Mouse (Mus musculus) 3T3-L1 (cell line): ENCODE measurements around the gene Frmd4a.

Experiments used
- DNase-seq: peaks from one replicate; pipeline ENCODE4 v3.0.0-alpha.2; 2015; ENCODE audit warnings: low read depth, low spot score

Gene Frmd4a

DNA sequence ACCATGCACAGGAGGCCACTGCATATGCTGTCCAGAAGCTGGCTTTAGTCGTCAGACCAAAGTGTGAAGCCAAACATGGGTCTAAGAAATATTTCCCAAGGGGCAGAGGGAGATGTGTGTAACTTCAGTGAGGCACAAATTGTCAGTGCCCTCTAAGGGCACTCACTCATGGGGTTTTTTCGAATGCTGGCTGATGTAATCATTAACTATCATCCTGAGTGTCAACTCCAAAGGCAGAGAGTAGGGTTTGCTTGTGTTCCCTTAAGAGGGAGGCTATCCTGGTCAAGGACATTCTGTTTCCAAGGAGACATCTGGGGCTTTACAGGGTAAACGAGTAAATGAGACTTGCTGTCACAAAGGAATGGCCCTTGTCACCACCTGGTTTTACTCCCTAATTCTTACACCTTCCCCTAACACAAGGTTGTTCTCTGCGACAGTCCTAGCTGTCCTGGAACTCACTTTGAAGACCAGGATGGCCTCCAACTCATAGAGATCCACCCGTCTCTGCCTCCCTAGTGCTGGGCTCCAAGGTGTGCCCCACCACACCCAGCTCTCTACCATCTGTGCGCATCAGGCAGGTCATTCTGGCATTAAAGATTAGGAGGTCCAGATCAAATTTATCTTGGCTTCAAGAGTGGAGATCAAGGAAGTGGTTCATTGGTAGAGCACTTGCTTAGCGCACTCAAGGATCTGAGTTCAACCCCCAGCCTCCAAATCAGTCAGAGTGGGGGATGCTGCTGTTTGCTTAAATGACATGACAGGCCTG is 555.2 kb downstream of the Frmd4a start:
- DNase-seq = no peak

DNA sequence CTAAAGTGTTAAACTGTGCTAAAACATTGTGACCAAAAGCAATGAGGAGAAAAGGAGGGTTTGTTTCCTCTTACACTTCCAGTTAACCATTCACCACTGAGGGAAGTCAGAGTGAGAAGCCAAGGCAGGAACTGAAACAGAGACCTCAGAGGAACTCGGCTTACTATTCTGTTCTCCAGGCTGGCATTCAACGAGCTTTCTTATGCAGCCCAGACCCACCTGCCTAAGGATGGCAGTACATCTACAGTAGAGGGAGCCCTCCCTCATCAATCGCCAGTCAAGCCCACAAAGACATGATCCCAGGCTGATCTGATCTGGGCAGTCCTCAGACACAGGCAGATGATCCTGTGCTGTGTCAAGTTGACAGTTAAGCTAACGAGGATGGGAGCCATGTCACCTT is 555.9 kb downstream of the Frmd4a start:
- DNase-seq = no peak

DNA sequence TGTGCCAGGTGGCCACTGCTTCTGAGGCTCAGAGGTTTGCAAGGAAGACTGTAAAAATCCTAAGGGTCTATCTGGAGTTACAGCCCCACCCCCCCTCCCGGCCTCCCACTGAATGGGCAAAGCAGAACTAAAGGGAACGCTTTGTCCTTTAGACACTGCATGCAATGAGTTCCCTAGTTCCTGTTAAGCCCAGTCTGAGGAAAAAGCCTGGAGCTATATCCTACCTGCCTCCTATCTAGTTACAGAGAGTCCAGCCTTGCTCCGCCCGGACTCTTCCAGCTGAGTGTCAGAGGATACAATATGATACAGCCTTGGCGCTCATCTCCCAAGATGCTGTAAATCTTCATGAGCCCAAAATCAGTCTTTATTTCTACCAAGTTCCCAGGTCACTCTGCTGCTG is 556.7 kb downstream of the Frmd4a start:
- DNase-seq = no peak

DNA sequence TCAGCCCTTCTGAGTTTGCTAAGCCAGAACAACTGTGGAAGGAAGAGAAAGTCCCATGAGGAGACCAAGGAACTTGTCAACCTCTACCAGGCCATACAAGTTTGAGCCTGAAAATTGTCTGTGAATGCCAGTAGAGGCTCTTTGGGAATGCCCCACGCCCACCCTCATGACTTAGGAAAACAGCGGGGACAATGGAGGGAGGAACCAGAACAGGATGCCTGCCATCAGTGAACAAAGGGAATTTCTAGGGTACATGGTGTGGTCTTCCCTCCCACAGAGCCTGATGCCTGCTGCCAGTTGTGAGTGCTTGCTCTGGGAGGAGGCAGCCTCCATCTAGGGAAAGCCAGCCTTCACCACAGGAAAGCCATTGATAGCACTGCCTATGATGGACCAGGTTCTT is 557.6 kb downstream of the Frmd4a start:
- DNase-seq = no peak

DNA sequence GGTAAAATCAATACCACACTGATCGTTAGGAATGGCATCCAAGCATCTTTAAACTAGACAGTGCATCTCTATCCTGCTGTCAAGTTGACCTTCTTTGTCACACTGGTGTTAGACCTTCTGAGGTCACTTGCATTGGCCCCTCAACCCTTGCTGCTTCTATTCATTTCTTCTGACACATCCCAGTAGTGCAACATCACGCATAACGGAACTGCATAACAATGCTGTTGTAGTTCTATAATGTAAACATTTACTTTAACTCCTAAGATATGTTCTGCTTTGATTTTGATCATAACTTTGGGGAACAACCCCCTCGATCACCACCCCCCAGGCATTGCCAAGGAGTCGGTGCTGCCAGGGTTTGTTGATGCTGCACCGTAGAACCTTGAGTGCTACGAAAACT is 558.5 kb downstream of the Frmd4a start:
- DNase-seq = no peak

DNA sequence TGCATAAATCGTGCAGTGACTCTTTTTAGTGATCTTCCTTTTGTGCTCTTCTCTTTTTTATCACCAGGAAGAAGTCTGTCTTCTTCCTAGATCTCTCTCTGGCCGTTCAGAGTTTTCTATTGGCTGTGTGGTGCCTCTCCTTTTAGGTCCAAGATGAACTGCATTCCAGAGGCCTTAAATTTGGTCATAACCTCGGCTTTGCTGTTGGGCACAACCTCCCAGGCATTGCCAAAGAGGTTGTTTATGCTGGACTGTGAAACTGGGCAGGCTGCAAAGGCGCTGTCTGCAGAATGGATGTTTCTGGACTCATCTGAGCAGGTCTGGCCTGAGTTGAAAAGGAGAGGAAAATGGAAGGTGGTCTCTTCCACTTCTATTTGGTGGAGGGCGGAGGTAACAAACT is 560.8 kb downstream of the Frmd4a start:
- DNase-seq = no peak

DNA sequence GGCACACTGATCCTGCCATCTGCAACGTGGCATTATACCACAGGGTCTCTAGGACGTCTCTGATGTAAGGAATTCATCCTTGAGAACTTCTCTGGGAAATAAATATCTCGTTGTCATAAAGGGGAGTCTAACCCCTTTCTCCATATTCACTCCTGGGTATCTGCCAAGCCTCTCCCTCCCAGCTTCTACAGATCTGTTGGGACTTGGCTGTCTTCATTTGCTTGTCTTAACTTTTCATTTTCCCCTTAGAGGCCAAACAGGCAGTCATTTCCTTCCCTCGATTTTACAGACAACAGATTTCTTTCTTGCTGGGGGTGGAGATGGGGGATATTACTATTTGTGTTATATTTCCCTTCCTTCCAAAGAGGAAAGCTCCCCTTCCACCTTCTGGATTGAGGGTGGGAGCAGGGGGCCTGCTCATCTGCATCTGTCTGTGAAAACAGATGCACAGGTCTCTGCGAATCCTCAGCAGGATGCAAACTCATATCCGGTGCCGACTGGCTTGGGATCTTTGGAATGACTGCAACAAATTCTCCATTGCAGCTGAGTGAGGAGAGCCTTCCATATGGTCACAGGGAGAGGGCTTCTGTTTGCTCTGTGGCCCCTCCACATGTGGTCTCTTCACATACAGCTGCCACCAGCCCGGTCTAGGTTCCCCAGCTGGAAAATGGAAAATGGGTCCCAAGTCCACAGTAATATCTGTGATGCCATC is 562.0 kb downstream of the Frmd4a start:
- DNase-seq = no peak

DNA sequence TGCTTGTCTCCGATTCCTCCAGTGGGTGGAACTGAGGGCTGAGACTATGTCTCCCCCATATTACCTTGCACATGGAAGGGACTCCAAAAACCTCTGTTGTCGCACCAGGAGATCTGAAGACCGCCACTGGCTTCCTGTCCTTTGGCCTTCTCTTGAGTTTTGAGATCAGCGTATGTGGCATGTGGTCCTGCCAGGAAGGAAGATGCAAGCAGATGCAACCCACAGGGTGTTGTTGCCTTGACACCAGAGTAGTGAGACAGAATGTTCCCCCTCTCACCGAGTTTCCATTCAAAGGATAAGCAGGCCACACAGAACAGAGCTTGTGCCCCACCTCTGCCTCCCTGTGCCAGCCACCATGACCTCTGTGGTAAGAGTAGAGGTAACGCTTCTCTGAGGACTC is 563.1 kb downstream of the Frmd4a start:
- DNase-seq = no peak

DNA sequence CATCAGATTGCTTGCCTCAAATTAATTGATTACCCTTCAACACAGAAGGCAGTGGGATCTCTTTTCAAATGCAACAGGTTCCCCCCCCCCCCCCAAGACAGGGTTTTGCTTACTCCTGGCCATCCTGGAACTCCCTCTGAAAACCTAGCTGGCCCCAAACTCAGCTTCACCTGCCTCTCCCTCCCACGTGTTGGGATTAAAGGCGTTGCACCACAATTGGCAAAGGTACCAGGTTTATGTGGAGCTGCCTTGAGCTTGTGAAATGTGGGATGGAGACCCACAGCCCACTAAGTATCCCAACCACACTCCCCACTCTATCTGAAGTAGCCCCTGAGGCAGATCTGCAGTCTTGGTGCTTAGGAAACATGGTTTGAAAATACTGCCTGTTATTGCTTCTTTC is 565.4 kb downstream of the Frmd4a start:
- DNase-seq = no peak

DNA sequence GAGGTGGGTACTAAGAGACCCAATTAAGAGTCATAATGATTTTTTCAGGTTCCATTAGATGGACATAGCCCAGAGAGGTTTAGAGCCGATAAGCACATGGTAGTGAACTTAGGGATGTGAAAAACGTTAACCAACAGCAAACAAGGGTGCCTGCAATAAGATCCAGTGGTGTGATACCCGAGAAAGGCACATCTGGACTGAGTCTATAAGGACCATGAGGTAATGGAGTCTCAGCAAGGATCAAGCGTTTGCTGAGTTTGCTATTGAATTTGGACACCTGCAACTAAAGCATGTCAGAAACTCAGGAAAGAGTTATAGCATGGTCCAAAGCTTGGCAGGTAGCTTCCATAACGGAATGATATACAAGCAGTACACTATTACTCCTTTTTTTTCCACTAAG is 566.7 kb downstream of the Frmd4a start:
- no peak for DNase-seq

DNA sequence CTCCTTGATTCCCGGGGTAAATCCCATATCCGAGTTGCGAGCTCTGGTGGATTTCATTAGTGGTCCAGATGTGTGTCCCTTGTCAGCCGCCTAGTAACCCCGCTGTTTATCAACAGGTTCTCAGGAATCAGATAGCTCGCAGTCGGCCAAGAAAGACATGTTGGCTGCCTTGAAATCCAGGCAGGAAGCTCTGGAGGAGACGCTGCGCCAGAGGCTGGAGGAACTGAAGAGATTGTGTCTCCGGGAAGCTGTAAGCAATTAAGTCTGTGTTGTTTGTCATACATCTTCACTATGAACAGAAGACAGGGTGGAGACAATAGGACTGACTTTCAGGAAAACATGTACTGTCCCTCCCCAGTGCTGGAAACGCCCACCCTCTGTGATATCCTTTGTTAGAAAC is 568.7 kb downstream of the Frmd4a start:
- no peak for DNase-seq

DNA sequence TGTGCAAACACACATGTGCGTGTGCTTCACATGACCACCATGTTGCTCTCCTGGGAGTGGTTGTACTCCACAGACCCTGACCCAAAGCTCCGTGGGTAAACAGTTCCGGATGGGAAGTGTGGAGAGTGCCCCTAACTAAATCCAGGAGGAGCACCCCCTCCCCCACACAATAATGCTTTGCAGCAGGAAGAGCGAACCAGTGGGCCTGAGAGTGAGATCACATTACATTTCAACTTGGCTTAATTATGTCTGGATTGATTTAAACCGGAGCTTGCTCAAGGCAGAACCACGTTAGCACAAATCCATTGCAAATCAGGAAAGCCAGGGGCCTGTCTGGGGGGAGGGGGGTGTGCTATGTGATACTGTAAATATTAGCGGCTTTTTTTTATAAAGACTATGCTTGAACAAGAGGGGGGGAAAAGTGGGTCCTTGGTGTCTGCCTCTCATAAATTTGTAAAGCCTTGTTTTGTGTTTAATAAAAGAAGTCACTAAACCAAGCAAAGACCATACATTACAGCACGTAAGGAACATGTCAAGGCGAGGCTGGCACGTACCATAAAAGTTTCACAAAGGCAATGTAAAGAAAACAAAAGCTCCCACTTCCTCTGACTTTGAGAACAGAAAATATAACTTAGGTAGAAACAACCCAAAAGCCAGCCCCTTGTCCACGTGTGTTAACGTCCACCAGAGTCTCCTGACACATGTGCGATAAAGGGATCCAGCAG is 570.3 kb downstream of the Frmd4a start:
- no peak for DNase-seq

DNA sequence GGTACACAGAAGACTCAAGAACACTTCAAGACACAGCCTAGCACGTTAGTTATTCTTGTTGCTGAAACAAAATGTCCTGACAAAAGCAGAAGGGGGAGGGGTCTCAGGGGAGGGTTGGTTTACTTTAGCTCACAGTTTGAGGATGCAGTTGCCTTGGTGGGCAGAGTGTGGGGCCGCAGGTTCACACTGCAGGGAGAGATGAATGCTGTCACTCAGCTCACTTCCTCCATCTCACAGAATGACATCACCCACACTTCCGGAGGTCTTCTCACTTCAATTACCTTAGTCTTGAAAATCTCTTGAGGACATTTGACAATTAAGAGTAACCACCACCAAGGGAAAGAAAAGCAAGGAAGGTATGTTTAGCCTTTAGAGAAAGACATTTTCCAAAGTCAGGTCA is 574.1 kb downstream of the Frmd4a start:
- DNase-seq = no peak

DNA sequence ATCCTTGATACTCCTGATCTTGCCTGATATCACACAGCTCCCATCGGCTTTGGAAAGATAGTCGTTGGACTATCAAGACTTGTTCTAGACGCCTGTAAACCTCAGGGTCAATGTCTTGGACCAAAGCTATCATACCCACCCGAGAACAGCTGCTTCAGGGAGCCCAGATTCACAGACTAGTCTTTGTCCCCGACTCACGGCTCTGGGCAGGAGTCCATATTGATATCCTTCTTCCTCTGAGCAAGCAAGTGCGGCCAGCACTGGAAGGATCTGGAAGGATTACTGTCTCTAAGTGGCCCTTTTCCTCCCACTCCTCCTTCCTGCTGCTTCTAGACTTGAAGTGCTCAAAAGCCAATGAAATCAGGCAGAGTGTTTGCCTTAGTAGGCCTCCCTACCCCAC is 575.1 kb downstream of the Frmd4a start:
- no peak for DNase-seq

DNA sequence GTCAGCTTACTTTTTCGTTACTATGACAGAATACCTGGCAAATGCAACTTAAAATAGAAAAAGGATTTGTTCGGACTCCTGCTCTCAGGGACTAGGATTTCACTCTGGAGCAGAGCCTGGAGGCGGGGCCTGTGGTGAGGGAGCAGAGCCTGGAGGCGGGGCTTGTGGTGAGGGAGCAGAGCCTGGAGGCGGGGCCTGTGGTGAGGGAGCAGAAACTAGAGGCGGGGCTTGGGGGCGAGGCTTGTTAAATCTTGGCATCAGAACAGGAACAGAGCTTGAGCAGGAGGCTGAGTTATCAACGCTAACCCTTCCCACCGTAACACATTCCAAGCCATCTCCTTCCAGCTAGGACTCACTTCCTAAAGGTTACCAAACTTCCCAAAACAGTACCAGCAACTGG is 575.9 kb downstream of the Frmd4a start:
- peak; percentile 80 for DNase-seq

DNA sequence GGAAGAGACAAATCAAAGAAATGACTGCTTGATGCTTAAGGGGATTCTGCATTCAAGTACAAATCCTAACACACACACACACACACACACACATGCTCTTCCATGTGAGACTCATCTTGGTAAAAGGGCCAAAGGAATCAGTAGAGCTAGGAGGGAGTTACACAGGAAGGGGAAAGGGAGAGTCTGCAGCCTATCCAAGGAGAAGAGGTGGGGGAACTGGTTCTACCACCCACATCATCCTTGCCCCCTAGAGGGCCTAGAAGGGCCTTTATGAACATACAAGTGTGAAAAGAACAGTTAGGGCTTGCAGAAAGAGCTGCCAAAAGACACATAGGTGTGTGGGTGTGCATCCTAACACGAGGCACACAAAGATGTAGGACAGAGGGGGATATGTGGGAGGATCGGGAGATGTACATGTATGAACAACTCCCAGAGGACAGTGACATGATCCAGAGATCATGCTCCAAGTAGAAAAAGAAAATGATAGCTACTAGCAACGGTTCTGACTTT is 576.4 kb downstream of the Frmd4a start:
- no peak for DNase-seq

DNA sequence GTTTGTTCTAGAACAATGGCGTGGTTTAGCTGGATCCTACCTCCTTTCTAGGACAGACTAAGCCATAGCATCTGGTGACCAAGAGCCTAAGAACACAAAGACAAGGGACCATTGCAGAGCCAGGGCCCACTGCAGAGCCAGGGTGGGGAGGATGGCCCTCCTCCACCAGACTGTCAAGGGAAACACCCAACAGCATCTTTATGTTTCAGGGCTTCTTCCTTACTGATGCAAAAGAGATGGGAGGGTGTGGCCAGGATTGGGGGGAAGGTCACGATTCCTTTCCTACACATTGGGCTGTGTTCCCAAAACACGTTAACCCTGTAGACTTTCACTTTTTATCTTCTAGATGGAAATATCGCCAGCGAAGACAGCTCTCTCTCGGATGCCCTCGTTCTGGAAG is 579.5 kb downstream of the Frmd4a start:
- DNase-seq = no peak

DNA sequence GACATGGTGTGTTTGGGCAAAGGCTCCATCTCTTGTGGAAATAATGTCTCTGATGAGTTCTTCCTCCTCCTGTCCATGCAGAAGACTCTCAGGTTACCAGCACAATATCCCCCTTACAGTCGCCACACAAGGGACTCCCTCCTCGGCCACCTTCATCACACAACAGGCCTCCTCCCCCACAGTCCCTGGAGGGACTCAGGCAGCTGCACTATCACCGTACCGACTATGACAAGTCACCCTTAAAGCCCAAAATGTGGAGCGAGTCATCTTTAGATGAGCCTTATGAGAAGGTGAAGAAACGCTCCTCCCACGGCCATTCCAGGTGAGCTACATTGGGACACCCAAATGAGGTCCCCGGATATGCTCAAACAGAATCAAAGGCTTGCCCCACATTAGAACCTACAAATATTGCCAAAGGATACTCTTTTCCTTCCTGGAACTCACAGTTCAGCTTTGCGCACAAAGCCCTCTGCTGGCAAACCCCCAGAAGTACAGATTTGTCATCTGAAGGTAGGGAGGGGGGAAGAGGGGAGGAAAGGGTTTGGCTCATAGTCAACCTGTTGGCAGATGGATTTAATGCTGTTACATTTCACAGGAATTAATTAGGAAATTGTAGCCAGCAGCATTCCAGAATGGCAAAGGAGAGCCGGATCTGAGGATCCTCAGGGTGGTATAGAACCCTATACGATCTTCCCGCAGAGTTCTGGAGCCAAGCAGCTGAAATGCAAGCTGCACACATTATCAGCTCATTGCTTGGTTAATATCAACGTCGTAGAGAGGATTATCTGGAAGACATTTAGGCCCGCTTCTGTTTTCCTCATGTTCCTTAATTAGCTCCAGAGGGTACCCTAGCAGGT is 583.7 kb downstream of the Frmd4a start:
- DNase-seq = peak; percentile 65

DNA sequence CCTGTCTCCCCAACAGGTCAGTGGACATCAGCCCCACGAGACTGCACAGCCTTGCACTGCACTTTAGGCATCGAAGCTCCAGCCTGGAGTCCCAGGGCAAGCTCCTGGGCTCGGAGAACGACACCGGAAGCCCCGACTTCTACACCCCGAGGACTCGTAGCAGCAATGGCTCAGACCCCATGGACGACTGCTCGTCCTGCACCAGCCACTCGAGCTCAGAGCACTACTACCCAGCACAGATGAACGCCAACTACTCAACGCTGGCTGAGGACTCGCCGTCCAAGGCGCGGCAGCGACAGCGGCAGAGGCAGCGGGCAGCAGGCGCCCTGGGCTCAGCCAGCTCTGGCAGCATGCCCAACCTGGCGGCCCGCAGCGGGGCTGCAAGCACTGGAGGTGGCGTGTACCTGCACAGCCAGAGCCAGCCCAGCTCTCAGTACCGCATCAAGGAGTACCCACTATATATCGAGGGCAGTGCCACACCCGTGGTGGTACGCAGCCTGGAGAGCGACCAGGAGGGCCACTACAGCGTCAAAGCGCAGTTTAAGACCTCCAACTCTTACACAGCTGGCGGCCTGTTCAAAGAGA is 585.9 kb downstream of the Frmd4a start:
- DNase-seq = no peak

DNA sequence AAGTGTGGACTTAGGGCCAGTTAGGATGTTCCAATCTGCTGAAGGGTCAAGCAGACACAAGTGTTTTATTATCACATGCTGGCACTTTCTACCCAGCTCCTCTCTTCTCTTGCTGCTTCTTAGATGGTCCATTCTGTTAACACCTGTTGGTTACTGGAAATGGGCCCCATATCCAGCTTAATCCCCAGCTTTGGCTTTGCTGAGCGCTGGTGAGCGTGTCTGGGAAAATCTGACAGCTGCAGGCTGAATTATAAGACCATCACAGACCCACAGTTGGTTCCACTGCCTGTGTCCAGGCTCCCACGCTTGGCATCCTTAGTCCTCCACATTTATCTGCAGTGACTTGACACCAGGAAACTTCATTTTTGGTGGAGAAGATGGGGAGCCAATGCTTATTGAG is 589.0 kb downstream of the Frmd4a start:
- no peak for DNase-seq

DNA sequence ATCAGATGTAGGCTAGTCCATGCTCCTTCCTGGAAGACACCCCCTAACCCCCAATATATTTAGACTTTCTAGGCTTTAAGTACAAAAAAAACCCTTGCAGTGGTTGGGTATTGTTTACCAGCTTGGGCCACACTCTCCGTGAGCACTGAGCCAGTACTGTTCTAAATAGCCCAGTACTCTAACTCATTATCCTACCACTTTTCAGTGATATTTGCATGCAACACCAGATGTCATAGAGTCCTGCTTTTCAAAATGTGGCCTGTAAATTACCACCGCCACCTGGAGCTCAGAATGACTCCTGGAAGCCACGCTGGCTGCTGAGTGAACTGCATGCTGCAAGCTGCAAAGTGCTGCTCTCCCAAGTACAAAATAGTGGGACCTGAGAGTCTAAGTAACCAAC is 590.7 kb downstream of the Frmd4a start:
- no peak for DNase-seq
